Mouse (Mus musculus) mouse trophoblast stem cell (cell line): ENCODE results near the gene Atp13a3.
"Not testable (repeated sequence)": the region's sequence is repeated elsewhere in the genome, so short reads cannot be mapped to it uniquely, and the experiment has no call there.

Experiments used
- in situ Hi-C, 2 experiments: fragments of 300-500 bp; cut with MseI, MboI; formaldehyde crosslinking; loops; 2 replicates in 1 of 2; 3 replicates in 1 of 2; pipeline ENCODE4 v1.15.1; 2025

Atp13a3 gene

DNA sequence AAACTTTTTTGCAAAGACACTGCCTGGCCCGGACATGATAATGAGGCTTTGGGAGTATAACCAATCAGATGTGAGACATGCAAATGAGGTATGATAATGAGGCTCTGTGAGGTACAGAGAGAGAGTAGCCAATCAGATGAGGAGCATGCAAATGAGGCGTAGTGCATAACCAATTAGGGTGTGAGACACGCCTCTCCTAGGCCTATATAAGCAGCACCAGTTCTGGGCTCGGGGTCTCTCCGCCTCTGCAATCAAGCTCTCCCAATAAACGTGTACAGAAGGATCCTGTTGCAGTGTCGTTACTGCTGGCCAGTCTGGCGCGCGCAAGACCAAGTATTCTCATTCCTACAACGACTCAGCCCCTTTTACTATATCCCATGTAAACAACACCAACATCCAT is 52.3 kb downstream of the Atp13a3 start:
- in situ Hi-C loops = not testable (repeated sequence)

DNA sequence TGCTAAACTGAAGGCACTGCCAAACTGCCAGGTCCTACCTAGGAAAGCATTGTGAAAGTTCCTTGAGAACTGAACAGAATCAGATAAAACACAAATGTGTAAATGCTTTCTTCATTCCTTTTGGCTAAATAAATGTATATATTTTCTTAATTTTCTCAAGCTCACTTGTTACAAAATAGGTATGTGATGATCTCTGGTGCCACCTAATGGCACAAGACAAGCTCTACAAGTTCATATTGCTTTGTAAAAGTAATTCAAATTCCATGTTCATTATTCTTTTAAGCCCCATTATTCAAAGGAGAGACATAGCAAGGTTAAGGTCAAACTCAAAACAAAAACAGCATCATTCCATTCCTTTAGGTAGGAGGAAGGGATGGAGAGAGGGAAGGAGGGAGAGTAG is 91.5 kb downstream of the Atp13a3 start:
- in situ Hi-C loops = loop anchor here in 1 of 2 experiments (5.0 kb wide), 1 partner anchor 62 kb away; no protein-coding TSS in a partner anchor

DNA sequence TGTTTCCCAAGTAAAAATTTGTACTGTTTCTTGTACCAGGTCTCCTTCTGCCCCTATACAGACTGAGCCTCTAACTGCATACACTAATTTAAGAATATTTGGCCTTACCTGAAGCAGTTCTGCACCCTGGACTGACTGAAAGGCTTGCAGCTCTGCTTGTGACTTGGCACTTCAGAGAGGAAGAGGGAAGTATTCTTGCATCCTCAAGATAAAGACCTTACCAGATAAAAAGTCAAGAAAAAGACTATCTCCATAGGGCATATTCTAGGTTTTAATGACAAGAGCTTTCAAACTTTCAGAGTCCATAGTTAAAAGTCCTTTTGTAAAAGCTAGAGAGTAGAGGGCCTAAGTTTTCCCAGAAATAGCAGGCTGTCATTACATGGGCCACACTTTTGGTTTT is 95.1 kb downstream of the Atp13a3 start, which contains the start of gene Gp5:
Gp5 (minus strand) TSS at position 133 of the 400 bp plus-strand sequence.
- in situ Hi-C loops = loop anchor here in 1 of 2 experiments (5.0 kb wide), 1 partner anchor 58 kb away; no protein-coding TSS in a partner anchor

DNA sequence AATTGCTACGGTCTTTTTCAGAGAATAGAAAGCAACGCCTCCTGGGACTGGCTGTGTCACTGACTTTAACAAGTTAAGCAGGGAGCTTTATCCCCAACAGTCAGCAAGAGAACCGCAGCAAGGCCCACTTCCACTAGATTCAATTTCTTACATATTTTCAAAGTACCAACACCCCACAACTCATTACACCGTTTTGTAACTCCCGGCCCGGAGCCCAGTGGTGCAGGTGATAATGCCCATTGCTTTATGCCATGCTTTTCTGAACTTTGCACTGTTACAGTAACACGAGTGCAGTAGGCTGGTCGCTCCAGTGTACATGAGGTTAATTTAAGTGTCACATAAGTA is 95.6 kb downstream of the Atp13a3 start:
- in situ Hi-C loops = loop anchor here in 1 of 2 experiments (5.0 kb wide), 1 partner anchor 58 kb away; no protein-coding TSS in a partner anchor

DNA sequence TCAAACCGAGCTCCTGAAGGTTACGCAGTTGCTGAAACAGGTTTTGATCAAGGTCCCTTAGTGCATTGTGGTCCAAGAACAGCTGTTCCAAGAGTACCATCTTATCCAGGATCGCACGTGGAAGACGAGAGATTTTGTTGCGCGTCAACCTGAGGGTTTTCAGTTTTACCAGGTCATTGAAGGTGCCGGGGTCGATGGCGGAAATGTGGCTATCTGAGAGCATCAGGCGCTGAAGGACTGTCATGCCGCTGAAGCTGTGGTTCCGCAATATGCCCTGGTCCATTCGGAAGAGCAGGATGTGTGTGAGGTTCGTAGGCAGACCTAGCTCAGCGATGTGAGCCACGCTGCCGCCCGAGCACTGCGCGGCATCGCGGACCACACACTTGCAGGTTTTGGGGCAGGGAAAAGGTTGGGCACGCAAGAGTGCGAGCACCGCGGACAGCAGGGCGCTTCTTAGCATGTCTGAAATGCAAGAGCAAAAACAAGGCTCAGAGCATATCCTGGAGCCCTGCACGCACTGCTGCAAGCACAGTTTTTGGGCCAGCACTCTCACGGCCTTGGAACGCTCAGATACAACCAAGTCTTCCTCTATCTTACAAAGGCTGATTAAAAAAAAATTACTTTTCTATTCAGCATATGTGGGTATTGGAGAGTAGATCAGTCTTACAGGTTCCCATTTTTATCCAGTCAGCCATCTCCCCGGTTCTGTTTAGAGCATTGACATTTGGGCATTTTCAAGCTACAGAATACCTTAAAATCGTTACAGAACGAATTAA is 96.2 kb downstream of the Atp13a3 start:
- in situ Hi-C loops = loop anchor here in 1 of 2 experiments (5.0 kb wide), 1 partner anchor 57 kb away; no protein-coding TSS in a partner anchor

DNA sequence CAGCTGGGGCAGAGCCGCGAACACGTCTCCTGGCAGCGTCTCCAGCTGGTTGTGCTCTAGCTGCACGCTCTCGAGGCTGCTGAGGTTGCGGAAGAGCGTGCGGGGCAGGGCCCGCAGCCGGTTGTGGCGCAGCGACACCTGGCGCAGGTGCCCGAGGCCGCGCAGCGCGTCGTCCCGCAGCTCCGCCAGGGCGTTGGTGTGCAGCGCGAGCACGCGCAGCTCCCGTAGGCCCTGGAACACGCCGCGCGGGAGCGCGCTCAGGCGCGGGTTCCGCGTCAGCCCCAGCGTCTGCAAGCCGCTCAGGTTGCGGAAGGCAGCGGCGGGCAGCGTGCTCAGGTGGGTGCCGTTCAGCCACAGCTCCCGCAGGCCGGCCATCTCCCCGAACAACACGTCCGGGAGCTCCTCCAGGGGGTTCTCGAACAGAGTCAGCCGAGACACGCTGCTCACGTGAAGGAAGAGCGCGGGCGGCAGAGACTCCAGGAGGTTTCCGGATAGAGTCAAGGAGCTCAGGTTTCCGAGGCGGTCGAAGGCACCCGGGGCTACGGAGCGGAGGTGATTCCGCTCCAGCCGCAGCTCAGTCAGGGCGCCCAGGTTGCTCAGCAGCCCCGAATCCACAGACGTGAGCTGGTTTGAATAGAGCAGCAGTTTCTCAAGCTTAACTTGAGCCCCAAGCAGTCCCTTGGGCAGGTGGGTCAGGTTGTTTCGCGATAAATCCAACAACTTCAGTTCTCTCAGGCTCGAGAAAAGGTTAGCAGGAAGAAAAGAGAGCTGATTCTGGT is 97.0 kb downstream of the Atp13a3 start:
- in situ Hi-C loops = no loop called here

DNA sequence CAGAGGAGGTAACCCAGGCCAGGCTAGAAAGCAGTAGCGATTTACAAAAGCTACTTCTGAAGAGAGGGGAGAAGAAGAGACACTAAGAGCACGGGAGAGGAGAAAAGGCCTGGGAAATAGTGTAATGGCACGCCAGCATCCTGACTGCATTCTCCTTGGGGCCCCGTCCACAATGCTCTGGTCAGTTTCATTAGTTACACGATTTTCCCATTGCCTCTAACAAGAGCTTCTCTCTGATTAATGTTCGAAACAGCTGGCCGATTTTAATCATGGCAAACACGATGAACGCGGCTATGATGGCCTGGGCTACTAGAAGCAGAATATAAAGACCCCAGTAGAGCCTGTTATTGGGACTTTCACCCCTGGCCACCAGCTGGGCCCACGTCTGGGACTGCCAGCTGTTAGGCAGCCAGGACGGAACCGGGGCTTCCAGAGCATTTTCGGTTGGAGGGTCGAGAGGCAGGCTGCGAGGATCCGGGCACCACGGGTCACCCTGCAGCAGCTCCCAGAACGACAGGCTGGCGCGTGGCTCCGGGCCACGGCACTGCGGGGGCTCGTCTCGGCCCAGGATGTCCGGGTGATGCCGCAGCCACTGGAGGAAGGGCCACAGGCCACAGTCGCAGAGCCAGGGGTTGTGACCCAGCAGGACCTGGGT is 97.7 kb downstream of the Atp13a3 start:
- in situ Hi-C loops = no loop called here

DNA sequence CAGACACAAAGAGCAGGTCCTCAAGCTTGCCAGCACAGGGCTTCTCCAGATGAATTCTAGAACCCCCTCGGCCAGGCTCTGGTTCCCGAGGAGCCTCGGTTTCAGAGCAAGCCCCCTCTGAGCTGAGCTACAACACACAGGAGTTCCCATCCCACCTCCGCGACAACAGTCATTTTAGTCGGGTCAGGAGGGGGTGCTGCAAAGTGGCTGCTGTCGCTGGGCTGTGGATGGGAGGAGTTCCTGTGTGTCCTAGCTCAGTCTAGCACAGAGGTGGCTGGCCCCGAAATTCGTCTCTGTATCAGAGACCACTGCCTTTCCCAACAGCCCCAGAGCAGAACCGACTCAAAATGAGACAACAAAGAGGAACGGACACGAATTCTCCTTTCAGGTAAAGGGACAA is 98.5 kb downstream of the Atp13a3 start:
- in situ Hi-C loops = no loop called here

DNA sequence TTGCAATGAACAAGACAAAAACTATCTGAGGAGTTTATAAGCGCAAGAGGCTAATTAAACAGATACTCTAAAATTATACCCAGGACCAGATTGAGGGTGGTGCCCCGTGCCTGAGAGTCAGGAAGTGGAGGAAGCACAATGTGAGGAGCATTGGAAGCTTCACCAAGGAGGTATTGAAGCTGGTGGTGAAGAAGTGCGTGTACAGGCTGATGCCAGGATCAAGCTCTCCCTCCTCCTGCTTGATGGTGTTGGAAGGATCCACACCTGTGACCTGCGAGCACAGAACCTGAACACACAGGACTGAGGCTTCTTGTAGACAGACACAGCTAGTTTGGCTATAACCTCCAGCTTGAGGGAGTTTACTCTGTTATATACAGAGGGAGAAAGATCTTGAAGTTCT is 99.7 kb downstream of the Atp13a3 start:
- in situ Hi-C loops = no loop called here

DNA sequence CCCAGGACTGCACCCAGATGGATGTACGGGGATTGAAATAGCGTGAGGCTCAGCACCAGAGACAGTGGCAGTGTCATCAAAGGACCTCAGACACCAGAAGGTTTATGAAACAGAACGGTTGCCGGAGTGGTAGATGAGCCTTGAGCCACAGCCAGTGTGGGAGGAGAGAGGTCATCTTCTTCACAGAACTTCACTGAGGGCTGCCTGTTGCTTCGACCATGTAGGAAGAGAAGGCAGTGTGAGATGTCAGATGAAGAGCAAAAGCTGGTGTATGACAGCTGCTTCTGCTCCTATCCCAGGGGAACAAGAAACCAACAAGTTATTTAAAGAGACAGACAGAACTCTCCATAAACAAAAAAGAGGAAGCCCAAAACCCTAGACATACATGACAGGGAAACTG is 101.5 kb downstream of the Atp13a3 start:
- in situ Hi-C loops = loop anchor here in 1 of 2 experiments (5.0 kb wide), 1 partner anchor 37 kb away; the partner anchor contains the start of gene Cpn2

DNA sequence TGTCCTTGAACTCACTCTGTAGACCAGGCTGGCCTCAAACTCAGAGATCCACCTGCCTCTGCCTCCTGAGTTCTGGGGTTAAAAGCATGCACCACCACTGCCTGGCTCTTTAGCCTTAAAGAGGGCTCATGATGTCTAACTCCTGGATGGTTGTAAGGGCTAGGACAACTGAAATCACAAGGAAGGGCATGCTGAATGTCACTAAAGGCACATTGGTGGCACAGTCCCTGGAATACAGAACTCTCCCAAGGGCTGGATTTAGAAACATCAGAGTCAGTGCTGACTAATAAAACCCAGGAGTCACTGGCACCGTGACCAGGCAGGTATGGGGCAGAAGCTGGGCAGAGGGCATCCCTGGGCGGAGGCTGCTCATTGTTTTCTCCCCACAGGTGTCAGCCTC is 102.4 kb downstream of the Atp13a3 start:
- in situ Hi-C loops = loop anchor here in 1 of 2 experiments (5.0 kb wide), 1 partner anchor 36 kb away; the partner anchor contains the start of gene Cpn2

DNA sequence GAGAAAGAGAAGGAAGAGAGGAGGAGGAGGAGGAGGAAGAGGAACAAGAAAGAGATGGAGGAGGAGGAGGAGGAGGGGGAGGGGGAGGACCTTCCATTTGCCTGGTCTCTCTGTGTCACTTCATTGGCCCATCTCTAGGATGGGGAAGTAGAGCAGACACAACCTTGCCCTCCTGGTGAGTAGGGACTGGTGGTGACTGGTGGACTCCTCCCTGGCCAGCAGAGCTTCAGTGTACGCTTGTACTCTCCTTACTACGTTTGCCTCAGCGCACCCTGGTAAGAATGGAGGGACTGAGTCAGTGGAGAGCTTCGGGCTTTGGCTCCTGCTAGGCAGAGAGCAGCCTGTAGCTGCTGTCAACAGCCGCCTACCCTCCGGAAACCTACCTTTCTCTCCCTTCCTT is 103.1 kb downstream of the Atp13a3 start:
- in situ Hi-C loops = loop anchor here in 1 of 2 experiments (5.0 kb wide), 1 partner anchor 35 kb away; the partner anchor contains the start of gene Cpn2

DNA sequence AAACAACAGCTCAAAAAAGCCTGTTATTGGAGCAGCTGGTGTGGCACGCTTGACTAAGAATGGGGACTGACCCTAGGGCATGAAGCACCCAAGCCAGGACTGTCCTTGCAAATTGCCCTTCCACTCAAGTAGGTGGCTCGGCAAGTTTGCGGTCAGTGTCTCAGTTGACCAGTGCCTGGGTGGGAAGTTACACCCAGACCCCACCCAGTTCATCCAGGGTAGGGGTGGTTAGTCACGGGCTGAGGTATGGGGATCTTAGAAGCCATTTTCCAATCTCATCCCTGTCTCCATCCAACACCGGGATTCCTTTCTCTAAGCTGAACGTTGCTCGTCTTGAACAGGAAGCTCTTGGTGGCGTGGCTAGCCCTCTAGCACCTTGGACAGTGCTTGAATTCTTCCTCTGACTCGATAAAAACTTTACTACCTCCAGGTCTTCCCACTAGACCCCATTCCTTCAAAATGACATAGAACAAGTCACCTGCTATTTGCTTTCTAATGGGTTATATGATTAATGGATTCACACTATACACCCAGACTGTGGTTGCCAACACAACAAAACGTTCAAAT is 106.0 kb downstream of the Atp13a3 start:
- in situ Hi-C loops = loop anchor here in 1 of 2 experiments (5.0 kb wide), 1 partner anchor 32 kb away; the partner anchor contains the start of gene Cpn2

DNA sequence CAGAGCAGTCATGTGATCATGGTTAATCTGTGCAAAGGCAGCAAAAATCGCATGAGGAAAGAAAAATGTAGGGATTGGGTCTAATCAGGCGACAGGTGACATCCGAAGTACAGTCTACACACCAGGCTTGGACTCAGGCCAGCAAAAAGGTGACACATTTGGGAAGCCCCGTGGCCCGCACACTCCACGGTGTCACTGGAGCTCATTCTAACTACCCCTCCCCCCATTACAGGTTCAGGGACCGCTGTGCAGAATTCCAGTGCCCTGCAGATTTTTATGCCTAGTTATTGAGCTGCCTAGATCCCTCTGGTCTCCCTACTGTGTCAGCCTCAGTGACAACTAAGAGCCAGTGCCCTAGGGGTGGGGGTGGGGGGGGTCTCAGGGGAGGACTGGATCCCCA is 108.3 kb downstream of the Atp13a3 start:
- in situ Hi-C loops = no loop called here

DNA sequence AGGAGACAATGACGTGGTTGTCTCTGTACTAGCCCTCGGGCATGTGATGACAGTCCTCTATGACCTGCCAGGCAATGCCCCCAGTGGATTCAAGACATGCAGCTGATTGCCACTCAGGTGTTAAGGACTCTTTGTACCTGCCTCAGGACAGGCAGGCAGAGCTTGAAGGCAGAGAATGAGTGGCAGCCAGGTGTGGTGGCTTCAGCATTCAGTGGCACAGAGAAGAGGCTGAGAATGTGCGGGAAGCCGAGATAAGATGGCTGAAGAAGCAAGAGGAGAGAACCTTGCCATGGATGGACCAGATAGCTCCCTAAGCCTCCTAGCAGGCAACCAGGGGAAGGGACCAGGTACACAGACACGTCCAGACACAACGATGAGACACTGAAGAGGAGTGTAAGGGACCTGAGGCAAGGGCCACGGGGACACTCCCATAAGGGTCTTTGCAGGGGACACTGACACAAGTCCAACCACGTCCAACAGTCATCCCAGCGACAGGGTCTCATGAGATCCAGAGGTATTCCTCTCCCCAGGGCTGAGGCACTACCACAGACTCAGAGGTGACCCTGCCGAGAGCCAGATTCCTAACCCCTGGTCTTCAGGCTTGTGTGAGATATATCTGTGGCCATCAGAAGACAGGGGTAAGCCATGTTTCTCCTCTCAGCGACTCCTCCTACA is 109.0 kb downstream of the Atp13a3 start:
- in situ Hi-C loops = no loop called here

DNA sequence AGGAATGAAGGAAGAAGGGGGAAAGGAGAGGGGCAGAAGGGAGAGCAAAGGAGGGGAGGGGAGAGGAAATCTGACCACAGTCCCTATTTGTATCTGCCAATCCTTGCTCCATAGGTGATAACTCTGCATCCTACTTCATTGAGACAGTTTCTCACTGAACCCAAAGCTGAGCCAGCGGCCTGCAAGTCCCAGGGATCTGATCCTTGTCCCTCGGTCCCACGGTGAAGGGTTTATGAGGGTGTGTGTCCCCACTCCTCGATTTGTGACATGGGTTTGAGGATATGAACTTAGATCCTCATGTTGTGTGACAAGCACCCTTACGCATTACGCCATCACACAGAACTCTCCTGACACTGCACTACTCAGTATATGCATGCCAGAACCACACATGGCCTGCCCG is 110.7 kb downstream of the Atp13a3 start:
- in situ Hi-C loops = no loop called here

DNA sequence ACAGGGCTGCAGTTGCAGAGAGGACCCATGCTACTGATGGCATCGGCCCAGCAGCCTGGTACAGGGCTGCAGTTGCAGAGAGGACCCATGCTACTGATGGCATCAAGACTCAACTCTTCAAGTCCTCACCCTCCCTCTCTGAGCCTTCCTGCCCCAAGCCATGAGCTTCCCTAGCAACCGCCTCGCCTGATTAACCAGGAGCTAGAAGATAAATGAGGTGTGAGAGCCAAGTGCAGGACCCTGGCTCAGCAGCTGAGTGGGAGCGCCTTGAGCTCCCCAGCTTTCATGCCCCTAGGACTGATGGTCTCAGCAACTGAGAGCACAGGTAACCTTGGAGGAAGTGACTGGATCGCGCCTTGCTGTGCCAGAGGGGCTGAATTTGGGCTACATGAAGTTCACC is 115.3 kb downstream of the Atp13a3 start:
- in situ Hi-C loops = no loop called here

DNA sequence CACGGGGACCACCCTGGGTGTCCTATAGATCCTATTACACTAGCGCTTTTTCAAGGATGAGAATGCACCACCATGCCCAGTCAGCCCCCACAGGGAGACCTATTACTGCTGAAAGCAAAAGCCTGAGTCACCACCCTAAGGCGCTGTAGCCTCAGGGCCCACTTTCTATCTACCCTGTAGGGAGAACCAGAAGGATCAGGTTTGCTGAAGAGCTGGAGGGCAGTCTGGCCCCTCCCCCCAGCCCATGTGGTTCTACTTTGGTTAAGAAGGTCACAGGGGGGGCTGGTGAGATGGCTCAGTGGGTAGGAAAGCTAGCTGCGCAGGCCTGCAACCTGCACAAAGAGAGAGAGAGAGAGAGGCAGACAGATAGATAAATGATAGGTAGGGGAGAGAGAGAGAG is 120.1 kb downstream of the Atp13a3 start:
- in situ Hi-C loops = no loop called here

DNA sequence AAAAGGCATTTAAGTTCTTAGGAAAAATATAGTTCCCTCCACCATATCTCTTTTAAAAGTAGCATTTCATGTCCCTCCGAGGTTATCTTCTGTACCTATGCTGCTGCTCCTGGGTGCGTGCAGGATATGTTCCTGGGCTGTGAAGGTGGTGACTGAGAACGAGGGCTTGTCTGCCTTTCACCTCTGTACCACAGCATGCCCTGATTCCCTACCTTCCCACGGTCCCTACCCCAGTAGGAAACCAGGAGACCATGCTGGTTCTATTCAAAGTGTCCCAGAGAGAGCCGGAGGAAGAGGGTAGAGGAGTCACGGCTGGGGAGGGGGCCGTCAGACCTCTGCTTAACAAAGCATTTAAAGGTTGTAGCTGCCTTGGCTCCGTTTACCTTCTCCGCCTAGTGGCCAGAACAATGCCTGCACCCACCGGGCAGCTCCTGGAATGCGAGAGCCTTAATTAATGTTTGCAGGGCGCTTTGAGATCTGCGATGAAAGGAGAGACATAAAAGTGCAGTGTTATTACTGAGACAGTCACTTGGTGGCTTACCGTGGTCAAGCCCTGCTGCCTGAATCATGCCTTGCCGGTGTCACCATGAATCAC is 121.9 kb downstream of the Atp13a3 start:
- in situ Hi-C loops = no loop called here

DNA sequence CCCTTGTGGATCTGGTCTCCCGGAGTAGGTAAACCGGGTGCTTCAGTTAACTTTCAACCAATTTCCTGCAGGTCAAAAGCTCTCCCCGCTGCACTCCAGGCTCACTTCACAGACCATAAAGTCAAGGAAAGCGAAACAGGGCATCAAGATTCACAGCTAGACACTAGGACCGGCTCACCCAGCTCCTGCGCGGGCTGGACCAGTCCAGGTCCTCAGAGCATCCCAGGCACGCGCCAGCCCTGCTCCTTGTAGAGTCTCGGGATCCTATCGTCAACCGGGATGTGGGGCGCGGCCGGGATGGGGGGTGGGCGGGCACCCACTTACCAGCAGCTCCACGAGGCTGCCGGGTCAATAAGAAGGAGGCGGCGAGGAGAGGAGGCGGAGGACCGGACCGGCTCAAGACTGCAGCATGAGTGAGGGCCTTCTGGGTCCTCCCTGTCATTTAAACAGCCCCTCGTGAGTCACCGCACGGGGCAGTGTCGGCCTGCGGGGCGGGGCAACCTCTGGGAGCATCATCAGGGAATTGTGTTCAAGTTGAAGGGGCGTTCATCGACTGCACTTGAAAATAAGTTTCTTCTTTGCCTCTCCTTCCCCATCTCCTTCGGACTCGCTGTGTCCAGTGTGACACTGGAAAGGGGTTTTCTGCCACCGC is 122.8 kb downstream of the Atp13a3 start, which contains the start of gene Lrrc15:
Lrrc15 (minus strand) TSS at position 413 of the 652 bp plus-strand sequence.
- in situ Hi-C loops = no loop called here
